Mouse (Mus musculus) stomach, embryonic 14.5 days (tissue): Measurements from ENCODE around the gene Ptcd2. TPM values are rescaled to one million over a fixed set of nuclear protein-coding genes. Genes with fewer than 3 reads are reported as not detected.

ENCODE experiments used
- ATAC-seq: fragments of 200-750 bp; cut with Nextera tagmentation; 2 replicates; pipeline ENCODE4 v1.8.0; 2017; ENCODE audit warnings: low read depth, moderate TSS enrichment; ENCODE audit not compliant: insufficient number of reproducible peaks, insufficient read depth, low FRiP score
- H3K27ac ChIP-seq: fragments of 300-500 bp; sonication (generic); 2 replicates; pipeline ENCODE4 v1.5.1; 2014; ENCODE audit warnings: mild to moderate bottlenecking, low read length, moderate library complexity, mixed read lengths
- H3K27me3 ChIP-seq: fragments of 300-500 bp; sonication (generic); 2 replicates; pipeline ENCODE4 v1.6.1; 2014; ENCODE audit warnings: low read length, control low read depth, mixed read lengths; ENCODE audit not compliant: control insufficient read depth, insufficient read depth
- H3K36me3 ChIP-seq: fragments of 300-500 bp; sonication (generic); 2 replicates; pipeline ENCODE4 v1.6.1; 2014; ENCODE audit warnings: mild to moderate bottlenecking, control low read depth, low read length, moderate library complexity, mixed read lengths; ENCODE audit not compliant: control insufficient read depth, insufficient read depth
- H3K4me1 ChIP-seq: fragments of 300-500 bp; sonication (generic); 2 replicates; pipeline ENCODE4 v1.6.1; 2014; ENCODE audit warnings: low read length, control low read depth, mixed read lengths; ENCODE audit not compliant: control insufficient read depth, insufficient read depth
- H3K4me2 ChIP-seq: fragments of 300-500 bp; sonication (generic); replicated peaks from 2 replicates; pipeline ENCODE4 v1.6.1; 2014; ENCODE audit warnings: low read depth, low read length, control low read depth
- H3K4me3 ChIP-seq: fragments of 300-500 bp; sonication (generic); 2 replicates; pipeline ENCODE4 v1.5.1; 2014; ENCODE audit warnings: low read depth, low read length, control low read depth
- H3K9ac ChIP-seq: fragments of 300-500 bp; sonication (generic); replicated peaks from 2 replicates; pipeline ENCODE4 v1.6.1; 2014; ENCODE audit warnings: low read depth, mild to moderate bottlenecking, control low read depth, low read length, moderate library complexity, mixed read lengths
- H3K9me3 ChIP-seq: fragments of 300-500 bp; sonication (generic); 2 replicates; pipeline ENCODE4 v1.6.1; 2016; ENCODE audit warnings: low read depth, low read length, control low read depth; ENCODE audit not compliant: control insufficient read depth
- WGBS: fragments of 180-500 bp; shearing (Covaris S2); extraction: QIAGEN DNeasy Blood & Tissue Kit; methylation state at CpG from one replicate; pipeline ENCODE4 v1.1.7; 2014; 5-methylcytosine and 5-hydroxymethylcytosine counted together
- polyA plus RNA-seq: library from polyadenylated mRNA; unstranded; fragments of >200 nt; fragmentation: Nextera tagmentation; extraction: Ambion mirVana; gene quantifications from 2 replicates; pipeline ENCODE4 v1.2.1, GENCODE M21; 2014

The Ptcd2 gene
- 44.7 and 51.1 TPM in 2 replicates for polyA plus RNA-seq

- Histone ChIP-seq H3K4me3 (peak within 1 kb of the TSS; percentile 81), H3K27me3 (no peaks in the 10 kb centered on the region), H3K9me3 (no peaks in the 10 kb centered on the region), H3K4me2 (peak within 1 kb of the TSS; percentile 77), H3K27ac (peak within 1 kb of the TSS; percentile 83), H3K36me3 (peaks cover 29% of the 10 kb centered on the region), H3K4me1 (peaks cover 16% of the 10 kb centered on the region), H3K9ac (peak within 1 kb of the TSS; percentile 57)
- WGBS, result 2% methylated on average over 39 of the region's 39 CpGs
- ATAC-seq, result peak; percentile 98
Observed at GRCm38 (mm10) chr13:99344599-99345575, at the start of gene Ptcd2, which contains the start of gene Mrps27. Ptcd2 (minus strand) TSS chr13:99344705. Mrps27 (plus strand) TSS chr13:99344786.

DNA sequence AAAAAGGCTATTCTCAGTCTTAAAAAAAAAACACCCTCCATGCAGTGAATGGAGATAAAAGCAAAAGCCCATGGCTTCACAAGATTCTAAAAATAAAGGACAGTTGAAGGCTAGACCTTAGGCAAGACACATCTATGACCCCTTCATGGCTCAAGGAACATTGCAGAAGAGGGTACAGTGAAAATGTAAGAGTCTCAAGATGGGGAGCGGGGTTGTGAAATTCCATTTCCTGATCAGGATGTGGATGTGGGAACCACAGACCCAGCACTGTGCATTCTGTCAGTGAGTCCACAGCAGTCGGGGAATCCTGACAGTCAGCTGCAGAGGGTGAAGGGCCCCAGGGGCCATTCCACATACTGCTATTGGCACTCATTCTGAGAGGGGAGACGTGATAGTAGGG lies 48.6 kb upstream of the Ptcd2 start:
- H3K4me3 ChIP-seq, result no peak overlapping the region
- H3K4me2 ChIP-seq, result no peak overlapping the region
- H3K9ac ChIP-seq, result no peak overlapping the region
- no peaks in the 10 kb centered on the region for H3K9me3 ChIP-seq
- no peaks in the 10 kb centered on the region for H3K27me3 ChIP-seq
- 78% methylated on average over 3 of the region's 3 CpGs for WGBS
- H3K27ac ChIP-seq, result no peak overlapping the region
- no peaks in the 10 kb centered on the region for H3K36me3 ChIP-seq
- H3K4me1 ChIP-seq, result 0 out of 2 replicates have a peak, but pooled peaks cover 5% of the 10 kb centered on the region
- ATAC-seq, result no peak

DNA sequence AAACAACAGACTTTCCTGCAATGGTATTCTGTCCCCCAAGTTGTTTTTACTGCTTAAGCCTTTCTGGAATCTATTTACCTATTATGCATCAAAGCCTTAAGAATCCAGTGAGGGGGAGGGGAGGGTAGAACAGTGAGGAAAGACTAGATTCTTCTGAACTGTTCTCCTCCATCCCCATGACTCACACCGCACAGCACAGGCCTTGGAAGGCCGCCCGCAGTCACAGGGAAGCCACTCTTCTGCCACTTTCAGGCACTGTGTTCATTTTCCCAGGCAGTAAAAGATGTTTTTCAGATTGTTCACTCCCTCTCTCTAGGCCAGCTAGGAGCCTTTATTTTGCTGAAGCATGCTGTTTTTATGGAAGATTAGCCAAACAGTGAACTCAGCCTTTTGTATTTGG lies 46.9 kb upstream of the Ptcd2 start:
- H3K9me3 ChIP-seq, result no peaks in the 10 kb centered on the region
- H3K4me3 ChIP-seq, result no peak overlapping the region
- no peak overlapping the region for H3K4me2 ChIP-seq
- H3K4me1 ChIP-seq, result 0 out of 2 replicates have a peak, but pooled peaks cover 3% of the 10 kb centered on the region
- H3K27me3 ChIP-seq, result no peaks in the 10 kb centered on the region
- 97% methylated on average over 3 of the region's 3 CpGs for WGBS
- no peak overlapping the region for H3K27ac ChIP-seq
- no peaks in the 10 kb centered on the region for H3K36me3 ChIP-seq
- no peak for ATAC-seq
- H3K9ac ChIP-seq, result no peak overlapping the region

GRCm38 (mm10) chr13:99387901-99388811 lies 43.7 kb upstream of the Ptcd2 start:
- no peak overlapping the region for H3K4me3 ChIP-seq
- 81% methylated on average over 7 of the region's 7 CpGs for WGBS
- no peak for ATAC-seq
- no peak overlapping the region for H3K4me2 ChIP-seq
- H3K27me3 ChIP-seq, result no peaks in the 10 kb centered on the region
- H3K27ac ChIP-seq, result no peak overlapping the region
- H3K36me3 ChIP-seq, result no peaks in the 10 kb centered on the region
- H3K9me3 ChIP-seq, result no peaks in the 10 kb centered on the region
- H3K9ac ChIP-seq, result no peak overlapping the region
- H3K4me1 ChIP-seq, result 0 out of 2 replicates have a peak, but pooled peaks cover 3% of the 10 kb centered on the region

DNA sequence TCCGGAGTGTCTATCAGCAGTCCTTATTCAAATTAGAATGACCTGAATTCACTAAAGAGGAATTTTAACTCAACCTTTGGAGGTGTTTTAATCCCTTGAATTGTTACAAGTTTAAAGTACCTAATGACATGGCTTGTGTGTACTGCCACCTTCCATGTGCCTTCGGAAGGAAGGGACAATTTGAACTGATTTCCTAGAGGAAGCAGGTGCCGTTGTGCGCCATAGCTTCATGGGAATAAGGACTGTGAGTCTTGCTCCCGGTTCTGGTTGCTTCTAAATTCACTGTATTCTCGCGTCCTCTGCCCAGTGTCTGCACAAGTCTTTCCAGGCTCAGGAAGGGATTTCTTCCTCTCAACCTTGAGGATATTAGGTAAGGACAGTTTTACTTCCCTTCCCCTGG lies 41.8 kb upstream of the Ptcd2 start:
- Histone ChIP-seq H3K4me3 (no peak overlapping the region), H3K4me1 (0 out of 2 replicates have a peak, but pooled peaks cover 2% of the 10 kb centered on the region), H3K4me2 (no peak overlapping the region), H3K9ac (no peak overlapping the region), H3K27ac (no peak overlapping the region), H3K9me3 (no peaks in the 10 kb centered on the region), H3K36me3 (no peaks in the 10 kb centered on the region), H3K27me3 (no peaks in the 10 kb centered on the region)
- ATAC-seq, result no peak
- WGBS, result 92% methylated on average over 7 of the region's 7 CpGs

DNA sequence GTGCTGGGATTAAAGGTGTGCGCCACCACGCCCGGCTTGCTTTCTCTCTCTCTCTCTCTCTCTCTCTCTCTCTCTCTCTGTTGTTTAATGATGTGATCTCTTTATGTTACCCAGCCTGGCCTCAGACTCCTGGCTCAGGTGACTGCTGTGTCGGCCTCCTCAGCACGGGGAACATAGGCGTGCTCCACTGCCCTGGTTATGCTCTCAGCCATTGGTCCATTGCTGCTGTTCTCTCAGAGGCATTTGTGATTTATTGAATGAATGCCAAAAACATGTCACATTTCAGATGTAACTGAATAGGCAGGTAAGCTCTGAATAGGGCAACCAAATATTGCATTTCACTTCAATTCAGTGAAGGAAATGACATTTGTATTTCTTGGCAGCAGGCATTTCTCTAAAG lies 41.4 kb upstream of the Ptcd2 start:
- ATAC-seq, result no peak
- no peak overlapping the region for H3K4me2 ChIP-seq
- H3K9me3 ChIP-seq, result no peaks in the 10 kb centered on the region
- no peaks in the 10 kb centered on the region for H3K27me3 ChIP-seq
- no peak overlapping the region for H3K4me3 ChIP-seq
- no peaks in the 10 kb centered on the region for H3K4me1 ChIP-seq
- H3K36me3 ChIP-seq, result no peaks in the 10 kb centered on the region
- no peak overlapping the region for H3K27ac ChIP-seq
- no peak overlapping the region for H3K9ac ChIP-seq
- 86% methylated on average over 6 of the region's 6 CpGs for WGBS

- no peaks in the 10 kb centered on the region for H3K27me3 ChIP-seq
- WGBS, result 73% methylated on average over 7 of the region's 7 CpGs
- no peaks in the 10 kb centered on the region for H3K9me3 ChIP-seq
- no peak overlapping the region for H3K4me2 ChIP-seq
- H3K27ac ChIP-seq, result no peak overlapping the region
- no peak overlapping the region for H3K4me3 ChIP-seq
- H3K4me1 ChIP-seq, result no peaks in the 10 kb centered on the region
- no peaks in the 10 kb centered on the region for H3K36me3 ChIP-seq
- no peak for ATAC-seq
- H3K9ac ChIP-seq, result no peak overlapping the region
Observed at GRCm38 (mm10) chr13:99384555-99385203, 40.2 kb upstream of the Ptcd2 start.

- no peak overlapping the region for H3K9ac ChIP-seq
- no peak for ATAC-seq
- WGBS, result 62% methylated on average over 6 of the region's 6 CpGs
Observed at GRCm38 (mm10) chr13:99382373-99382772, 37.9 kb upstream of the Ptcd2 start.

More at GRCm38 (mm10) chr13:99382373-99382772, 37.9 kb upstream of the Ptcd2 start:
- no peaks in the 10 kb centered on the region for H3K9me3 ChIP-seq
- no peak overlapping the region for H3K4me2 ChIP-seq
- H3K4me3 ChIP-seq, result no peak overlapping the region
- no peak overlapping the region for H3K27ac ChIP-seq
- H3K36me3 ChIP-seq, result no peaks in the 10 kb centered on the region
- H3K27me3 ChIP-seq, result no peaks in the 10 kb centered on the region
- no peaks in the 10 kb centered on the region for H3K4me1 ChIP-seq
